Mouse (Mus musculus) forebrain, embryonic 15.5 days (tissue): Measurements from ENCODE around the gene Hoxd4. TPM values are rescaled to one million over a fixed set of nuclear protein-coding genes. Genes with fewer than 3 reads are reported as not detected.

Experiments used
- microRNA counts: library from miRNA; unstranded; fragments of <30 nt; microRNA quantifications from one replicate; lab custom pipeline; 2016
- microRNA-seq: library from miRNA; unstranded; fragments of <30 nt; microRNA quantifications from one replicate; pipeline ENCODE4, GENCODE M21; 2016
- polyA plus RNA-seq: library from polyadenylated mRNA; unstranded; fragments of >200 nt; fragmentation: Nextera tagmentation; extraction: Ambion mirVana; gene quantifications from 2 replicates; pipeline ENCODE4 v1.2.1, GENCODE M21; 2015

Hoxd4 gene
- polyA plus RNA-seq, 1 experiment from 2014 or later, result not detected

MicroRNAs within 50 kb of the gene (microRNA counts, 519-probe panel; counts per million panel counts)
- 319 counts per million, percentile 1 among the panel's probes with 10 or more counts for microRNA mmu-miR-10b (lab: Ali Mortazavi, UCI)

Small RNAs within 50 kb of the gene (microRNA-seq; reads per million reads assigned to microRNA genes)
- gene Gm44463 (not detected), gene Mir10b (151 reads per million, percentile 59 among the genes with 10 or more reads in this experiment)

Other genes with a start within 250 kb of the Hoxd4 start
- 46.8 and 48.3 TPM in 2 replicates for gene Lnpk, start 132.5 kb upstream of the Hoxd4 start, polyA plus RNA-seq
- gene Evx2, start 52.4 kb upstream of the Hoxd4 start, polyA plus RNA-seq, result not detected in 2 replicates
- gene Hoxd13, start 43.6 kb upstream of the Hoxd4 start, polyA plus RNA-seq, result not detected in 2 replicates
- not detected in 2 replicates for gene Hoxd12, start 36.9 kb upstream of the Hoxd4 start, polyA plus RNA-seq
- not detected in 2 replicates for gene Hoxd11, start 32.4 kb upstream of the Hoxd4 start, polyA plus RNA-seq
- gene Hoxd10, start 20.0 kb upstream of the Hoxd4 start, polyA plus RNA-seq, result not detected in 2 replicates
- gene Hoxd9, start 14.2 kb upstream of the Hoxd4 start, polyA plus RNA-seq, result not detected in 2 replicates
- gene Hoxd8, start 7.3 kb upstream of the Hoxd4 start, polyA plus RNA-seq, result 0.10 TPM in 1 of 2 replicates, not detected in the other
- gene Hoxd3, start within 50 bp of the Hoxd4 start, polyA plus RNA-seq, result not detected in 2 replicates
- not detected in 2 replicates for gene Gm28230, start 14.8 kb downstream of the Hoxd4 start, polyA plus RNA-seq
- gene Hoxd1, start 51.1 kb downstream of the Hoxd4 start, polyA plus RNA-seq, result not detected in 2 replicates
- gene Mtx2, start 113.9 kb downstream of the Hoxd4 start, polyA plus RNA-seq, result 124 and 133 TPM in 2 replicates